In genomic region chr1:134674312-134674711, GRCm38 (mm10) we compare ENCODE assay signal across 8 mouse cellular contexts. TPM values are rescaled to one million over a fixed set of nuclear protein-coding genes. Genes with fewer than 3 reads are reported as not detected.
A peak's percentile ranks its signal among the peaks of the same experiment; 100 is the strongest.
DNase-seq lines count a peak whose midpoint lies in the region; ATAC-seq lines count a peak whose summit lies in the region.

No protein-coding gene starts in this region.

- DNase-seq in liver = peak; percentile 66
- peak; percentile 28 for DNase-seq in R1 (ENCODE audit: low read depth, low spot score)
- DNase-seq in cerebellum, adult 8-10 months = peak; percentile 70
- DNase-seq in spleen, postnatal 4 days (ENCODE audit: low spot score in 2 of 2) = peak; percentile 31 to 75
- no peak for DNase-seq in forebrain, embryonic 14.5 days (ENCODE audit: low spot score)
- no peak for DNase-seq in layer of hippocampus, postnatal 10 days (ENCODE audit: low spot score in 2 of 2)
- DNase-seq in left cerebral cortex, postnatal 36 days (ENCODE audit: low spot score in 2 of 2) = no peak

- H3K4me3 ChIP-seq in liver, embryonic 12.5 days = no peak overlapping the region
- H3K4me3 ChIP-seq in forebrain, embryonic 14.5 days (ENCODE audit: low read depth, low read length) = no peak overlapping the region

- intact Hi-C loops in left cerebral cortex, postnatal 36 days (cut with DNase I) = no loop called here

- 4% methylated on average over 1 of the region's 1 CpGs for WGBS in liver, embryonic 12.5 days (ENCODE audit: insufficient replicate concordance)
- WGBS in forebrain, embryonic 14.5 days = 4% methylated on average over 1 of the region's 1 CpGs

- no peak overlapping the region for H3K27ac ChIP-seq in liver, embryonic 12.5 days
- no peak overlapping the region for H3K27ac ChIP-seq in forebrain, embryonic 14.5 days (ENCODE audit: low read depth, low read length)

- H3K4me2 ChIP-seq in liver, embryonic 12.5 days = no peak overlapping the region
- H3K4me2 ChIP-seq in forebrain, embryonic 14.5 days (ENCODE audit: low read length) = no peak overlapping the region

- H3K27me3 ChIP-seq in liver, embryonic 12.5 days (replicated peaks) = no peaks in the 10 kb centered on the region; the same call in 1 of the 2 replicates
- H3K27me3 ChIP-seq in forebrain, embryonic 14.5 days (replicated peaks; ENCODE audit: control insufficient read depth, insufficient read depth, low read length) = no peaks in the 10 kb centered on the region

- ATAC-seq in liver, embryonic 12.5 days = no peak
- no peak for ATAC-seq in forebrain, embryonic 14.5 days

- H3K36me3 ChIP-seq in liver, embryonic 12.5 days = no peaks in the 10 kb centered on the region
- no peaks in the 10 kb centered on the region for H3K36me3 ChIP-seq in forebrain, embryonic 14.5 days (ENCODE audit: control insufficient read depth, insufficient read depth, low read length)

- no peaks in the 10 kb centered on the region for H3K9me3 ChIP-seq in liver, embryonic 12.5 days (replicated peaks)
- H3K9me3 ChIP-seq in forebrain, embryonic 14.5 days (replicated peaks; ENCODE audit: control insufficient read depth, low read length) = no peaks in the 10 kb centered on the region

- H3K9ac ChIP-seq in liver, embryonic 12.5 days = no peak overlapping the region
- H3K9ac ChIP-seq in forebrain, embryonic 14.5 days (ENCODE audit: low read length) = no peak overlapping the region

- H3K4me1 ChIP-seq in liver, embryonic 12.5 days = no peaks in the 10 kb centered on the region
- H3K4me1 ChIP-seq in forebrain, embryonic 14.5 days (ENCODE audit: control insufficient read depth, insufficient read depth, low read length) = no peaks in the 10 kb centered on the region

RNA-seq across cellular contexts. Expression of gene Syt2, which starts 27.8 kb away (rescaled TPM):
- polyA plus RNA-seq in liver, embryonic 12.5 days (2016; fragmentation: Nextera tagmentation; extraction: Ambion mirVana) = 0.06 and 0.32 TPM in 2 replicates
- polyA plus RNA-seq in forebrain, embryonic 14.5 days (2014; fragmentation: Nextera tagmentation; extraction: Ambion mirVana) = 0.94 and 1.2 TPM in 2 replicates
- 10 to 100 TPM; 14.2 to 14.5 TPM for total RNA-seq in layer of hippocampus, postnatal 10 days (2021)
- 10 to 100 TPM; 49.4 to 71.5 TPM for total RNA-seq in left cerebral cortex, postnatal 36 days (2021)

Comparison
In these comparisons a context has a peak if more than half of its experiments do, and no peak if none do; other contexts are left out.
1. DNase-seq: peak in liver (single experiment), R1 (single experiment), cerebellum, adult 8-10 months (single experiment) and spleen, postnatal 4 days (2 of 2); none in forebrain, embryonic 14.5 days (single experiment), layer of hippocampus, postnatal 10 days (0 of 2) and left cerebral cortex, postnatal 36 days (0 of 2).